ENCODE assay signal across 17 mouse cellular contexts in genomic region chr10:117461791-117462516, GRCm38 (mm10).
A peak's percentile ranks its signal among the peaks of the same experiment; 100 is the strongest.
DNase-seq lines count a peak whose midpoint lies in the region; ATAC-seq lines count a peak whose summit lies in the region.
"Had no signal": no experiment of that assay in that cellular context is flagged by ENCODE, and none has a peak within 500 bp of the region (broad histone marks: within the 10 kb centered on the region; RNA-seq: fewer than 3 reads in every experiment).

No protein-coding gene starts in this region.

- H3K9me3 ChIP-seq in heart, embryonic 12.5 days (replicated peaks), result no peaks in the 10 kb centered on the region
- H3K9me3 ChIP-seq in lung, embryonic 15.5 days, result no peaks in the 10 kb centered on the region
- no peaks in the 10 kb centered on the region for H3K9me3 ChIP-seq in midbrain, embryonic 16.5 days (replicated peaks; ENCODE audit: control insufficient read depth, low read length, poor library complexity, severe bottlenecking)
- H3K9me3 ChIP-seq: embryonic facial prominence, embryonic 15.5 days; hindbrain, embryonic 15.5 days had no signal

- H3K9ac ChIP-seq in heart, embryonic 12.5 days, result no peak overlapping the region
- H3K9ac ChIP-seq in lung, embryonic 15.5 days, result no peak overlapping the region
- no peak overlapping the region for H3K9ac ChIP-seq in midbrain, embryonic 16.5 days (ENCODE audit: low read depth, low read length)
- H3K9ac ChIP-seq: embryonic facial prominence, embryonic 15.5 days; hindbrain, embryonic 15.5 days had no signal

- no peak overlapping the region for H3K4me3 ChIP-seq in heart, embryonic 12.5 days
- no peak overlapping the region for H3K4me3 ChIP-seq in lung, embryonic 15.5 days
- no peak overlapping the region for H3K4me3 ChIP-seq in midbrain, embryonic 16.5 days (ENCODE audit: low read depth, low read length)
- H3K4me3 ChIP-seq: embryonic facial prominence, embryonic 15.5 days; hindbrain, embryonic 15.5 days; myocyte had no signal

- no peak overlapping the region for H3K4me2 ChIP-seq in heart, embryonic 12.5 days
- no peak overlapping the region for H3K4me2 ChIP-seq in lung, embryonic 15.5 days
- no peak overlapping the region for H3K4me2 ChIP-seq in midbrain, embryonic 16.5 days (ENCODE audit: low read length)
- H3K4me2 ChIP-seq: embryonic facial prominence, embryonic 15.5 days; hindbrain, embryonic 15.5 days had no signal

- ATAC-seq in heart, embryonic 12.5 days (ENCODE audit: insufficient number of reproducible peaks, low FRiP score), result peak; percentile 48; the same call in 1 of the 2 replicates
- ATAC-seq in lung, embryonic 15.5 days (ENCODE audit: borderline replicate concordance, extremely low read depth, low FRiP score, low TSS enrichment), result peak; percentile 63; the same call in 1 of the 2 replicates
- peak; percentile 88 for ATAC-seq in megakaryocyte progenitor cell, adult 5-6 weeks (replicated peaks; ENCODE audit: poor library complexity)
- ATAC-seq in midbrain, embryonic 16.5 days, result no peak

- peaks cover 12% of the 10 kb centered on the region for H3K4me1 ChIP-seq in heart, embryonic 12.5 days (replicated peaks)
- H3K4me1 ChIP-seq in lung, embryonic 15.5 days, result peaks cover 14% of the 10 kb centered on the region
- no peaks in the 10 kb centered on the region for H3K4me1 ChIP-seq in midbrain, embryonic 16.5 days (ENCODE audit: control insufficient read depth, insufficient read depth, low read length)

- H3K27me3 ChIP-seq in heart, embryonic 12.5 days (replicated peaks), result 0 out of 2 replicates have a peak, but pooled peaks cover 7% of the 10 kb centered on the region
- no peaks in the 10 kb centered on the region for H3K27me3 ChIP-seq in lung, embryonic 15.5 days
- H3K27me3 ChIP-seq in midbrain, embryonic 16.5 days (ENCODE audit: control insufficient read depth, insufficient read depth, low read depth, low read length), result no peaks in the 10 kb centered on the region
- H3K27me3 ChIP-seq: embryonic facial prominence, embryonic 15.5 days; hindbrain, embryonic 15.5 days had no signal

- no peaks in the 10 kb centered on the region for H3K36me3 ChIP-seq in heart, embryonic 12.5 days
- no peaks in the 10 kb centered on the region for H3K36me3 ChIP-seq in lung, embryonic 15.5 days
- H3K36me3 ChIP-seq in midbrain, embryonic 16.5 days (ENCODE audit: control insufficient read depth, insufficient read depth, low read length), result no peaks in the 10 kb centered on the region
- H3K36me3 ChIP-seq: embryonic facial prominence, embryonic 15.5 days; hindbrain, embryonic 15.5 days had no signal

- no peak overlapping the region for H3K27ac ChIP-seq in heart, embryonic 12.5 days (ENCODE audit: poor library complexity, severe bottlenecking)
- H3K27ac ChIP-seq in lung, embryonic 15.5 days, result no peak overlapping the region; the same call in 1 of the 2 replicates
- H3K27ac ChIP-seq in midbrain, embryonic 16.5 days (ENCODE audit: low read length), result no peak overlapping the region
- H3K27ac ChIP-seq: embryonic facial prominence, embryonic 15.5 days; hindbrain, embryonic 15.5 days; kidney, postnatal 0 days had no signal

- no peak for DNase-seq in heart, postnatal 4 days
- DNase-seq in lung, postnatal 36 days, result no peak
- peak; percentile 95 for DNase-seq in adipocyte (ENCODE audit: low spot score)
- DNase-seq: adrenal gland, postnatal 10 days; cerebellum, adult 18-20 months; gastrocnemius, postnatal 25 days; left cerebral cortex, postnatal 4 days; lung, adult 18-20 months; thymus, postnatal 25 days had no signal

- WGBS in heart, embryonic 12.5 days, result 25% methylated on average over 11 of the region's 11 CpGs
- WGBS in lung, embryonic 15.5 days, result 49% methylated on average over 11 of the region's 11 CpGs
- WGBS in midbrain, embryonic 16.5 days, result 87% methylated on average over 11 of the region's 11 CpGs
